Mouse (Mus musculus): ENCODE results near the gene Dph1. TPM values are rescaled to one million over a fixed set of nuclear protein-coding genes. Genes with fewer than 3 reads are reported as not detected.

Dph1 gene
- polyA plus RNA-seq, 1 experiment from 2014 or later: 12.3 TPM

DNA sequence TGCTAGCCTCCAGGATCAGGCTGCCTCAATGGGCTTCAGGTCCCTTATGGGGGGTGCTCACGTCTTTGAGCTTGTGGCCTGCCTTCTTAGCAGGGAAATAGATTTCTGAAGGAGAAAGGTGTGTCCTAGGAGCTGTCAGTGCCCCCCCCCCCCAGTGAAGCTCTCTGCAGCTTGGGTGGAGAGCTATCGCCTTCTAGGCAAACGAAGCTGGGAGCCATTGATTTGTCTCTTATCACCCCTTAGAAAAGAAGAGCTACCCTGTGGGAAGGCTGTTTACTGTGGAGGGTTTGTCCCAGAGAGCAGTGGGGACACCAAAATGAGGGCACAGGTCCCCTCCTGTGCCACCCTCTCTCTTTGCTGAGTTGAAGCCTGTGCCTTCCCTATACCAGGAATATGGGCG is 19.1 kb upstream of the Dph1 start:
- H3K27me3 ChIP-seq (replicated peaks; ENCODE audit: control insufficient read depth, insufficient read depth, low read length): no peaks in the 10 kb centered on the region
- H3K9me3 ChIP-seq (ENCODE audit: control insufficient read depth): no peaks in the 10 kb centered on the region
- peaks cover 2% of the 10 kb centered on the region; the same call in 1 of the 2 replicates for H3K4me1 ChIP-seq (replicated peaks; ENCODE audit: control insufficient read depth, insufficient read depth, low read length)
- H3K4me3 ChIP-seq (ENCODE audit: low read depth, low read length): no peak overlapping the region
- H3K27ac ChIP-seq (ENCODE audit: low read depth, low read length): no peak overlapping the region
- no peak overlapping the region for H3K9ac ChIP-seq (ENCODE audit: low read depth, low read length)
- no peaks in the 10 kb centered on the region; the same call in 1 of the 2 replicates for H3K36me3 ChIP-seq (ENCODE audit: control insufficient read depth, insufficient read depth)
- WGBS: 73% methylated on average over 4 of the region's 4 CpGs
- H3K4me2 ChIP-seq (replicated peaks; ENCODE audit: low read depth): no peak overlapping the region
- TF ChIP-seq CTCF (IDR thresholded peaks at IDR 0.05; ENCODE audit: low read depth): no peak
- no peak for ATAC-seq

DNA sequence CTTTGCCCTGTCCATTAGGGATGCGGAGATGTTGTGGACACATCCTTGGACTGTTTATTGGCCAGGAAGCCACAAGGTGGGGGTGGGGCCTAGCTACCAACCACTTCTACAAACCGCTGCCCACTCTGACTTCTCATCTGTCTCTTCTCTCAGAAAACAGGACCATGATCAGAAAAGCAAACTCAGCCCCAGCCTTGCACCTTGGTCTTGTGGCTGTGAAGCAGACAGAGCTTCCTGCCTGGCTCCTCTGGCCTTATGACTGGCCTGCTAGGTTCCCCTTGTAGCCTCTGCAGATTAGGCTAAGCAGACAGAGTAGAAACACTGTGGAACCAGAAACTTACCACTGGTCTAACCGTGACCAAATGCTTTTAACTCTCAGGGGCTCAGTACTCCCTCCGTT is 18.3 kb upstream of the Dph1 start:
- Histone ChIP-seq H3K4me1 (replicated peaks; ENCODE audit: control insufficient read depth, insufficient read depth, low read length) (peaks cover 2% of the 10 kb centered on the region; the same call in 1 of the 2 replicates), H3K36me3 (ENCODE audit: control insufficient read depth, insufficient read depth) (no peaks in the 10 kb centered on the region; the same call in 1 of the 2 replicates), H3K4me2 (replicated peaks; ENCODE audit: low read depth) (no peak overlapping the region), H3K27ac (ENCODE audit: low read depth, low read length) (no peak overlapping the region), H3K4me3 (ENCODE audit: low read depth, low read length) (no peak overlapping the region), H3K9me3 (ENCODE audit: control insufficient read depth) (no peaks in the 10 kb centered on the region), H3K27me3 (replicated peaks; ENCODE audit: control insufficient read depth, insufficient read depth, low read length) (no peaks in the 10 kb centered on the region), H3K9ac (ENCODE audit: low read depth, low read length) (no peak overlapping the region)
- 80% methylated on average over 4 of the region's 4 CpGs for WGBS
- TF ChIP-seq CTCF (IDR thresholded peaks at IDR 0.05; ENCODE audit: low read depth): no peak
- ATAC-seq: no peak

- no peaks in the 10 kb centered on the region for H3K36me3 ChIP-seq (ENCODE audit: control insufficient read depth, insufficient read depth)
- H3K27me3 ChIP-seq (replicated peaks; ENCODE audit: control insufficient read depth, insufficient read depth, low read length): no peaks in the 10 kb centered on the region
- H3K9me3 ChIP-seq (ENCODE audit: control insufficient read depth): no peaks in the 10 kb centered on the region
- peak; percentile 79 for ATAC-seq
- WGBS: 42% methylated on average over 4 of the region's 4 CpGs
- no peak overlapping the region for H3K27ac ChIP-seq (ENCODE audit: low read depth, low read length)
- H3K4me1 ChIP-seq (replicated peaks; ENCODE audit: control insufficient read depth, insufficient read depth, low read length): no peaks in the 10 kb centered on the region; the same call in 1 of the 2 replicates
- no peak overlapping the region for H3K9ac ChIP-seq (ENCODE audit: low read depth, low read length)
- H3K4me3 ChIP-seq (ENCODE audit: low read depth, low read length): no peak overlapping the region
- H3K4me2 ChIP-seq (replicated peaks; ENCODE audit: low read depth): peak overlapping the region; percentile 17; the same call in 1 of the 2 replicates
- no peak for TF ChIP-seq CTCF (IDR thresholded peaks at IDR 0.05; ENCODE audit: low read depth)
Observed at GRCm38 (mm10) chr11:75206347-75206746, 15.3 kb upstream of the Dph1 start.

GRCm38 (mm10) chr11:75204472-75204871 is 13.4 kb upstream of the Dph1 start:
- Histone ChIP-seq H3K4me2 (replicated peaks; ENCODE audit: low read depth) (no peak overlapping the region), H3K9me3 (ENCODE audit: control insufficient read depth) (no peaks in the 10 kb centered on the region), H3K27ac (ENCODE audit: low read depth, low read length) (no peak overlapping the region), H3K4me3 (ENCODE audit: low read depth, low read length) (no peak overlapping the region), H3K27me3 (replicated peaks; ENCODE audit: control insufficient read depth, insufficient read depth, low read length) (no peaks in the 10 kb centered on the region), H3K4me1 (replicated peaks; ENCODE audit: control insufficient read depth, insufficient read depth, low read length) (no peaks in the 10 kb centered on the region; the same call in 1 of the 2 replicates), H3K9ac (ENCODE audit: low read depth, low read length) (no peak overlapping the region), H3K36me3 (ENCODE audit: control insufficient read depth, insufficient read depth) (no peaks in the 10 kb centered on the region)
- 64% methylated on average over 9 of the region's 9 CpGs for WGBS
- ATAC-seq: no peak
- no peak for TF ChIP-seq CTCF (IDR thresholded peaks at IDR 0.05; ENCODE audit: low read depth)

DNA sequence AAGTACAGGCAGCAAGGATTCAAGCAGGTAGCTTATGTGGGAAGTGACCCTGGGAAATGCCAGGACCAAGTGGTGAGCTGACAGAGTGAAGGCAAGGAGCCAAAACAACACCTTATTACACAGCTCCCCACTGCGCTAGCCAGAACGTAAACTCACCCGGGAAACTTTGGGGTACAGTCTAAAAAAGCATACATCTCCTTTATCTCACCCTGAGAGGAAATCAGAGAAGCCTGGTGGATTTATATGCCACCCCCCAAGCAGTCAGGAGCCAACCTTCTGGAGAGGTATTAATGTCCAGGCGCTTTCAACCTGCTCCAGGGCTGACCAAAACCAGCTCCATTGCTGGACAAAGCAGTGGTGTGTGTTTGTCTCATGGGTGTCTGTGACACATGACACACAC is 12.9 kb upstream of the Dph1 start:
- Histone ChIP-seq H3K27ac (ENCODE audit: low read depth, low read length) (no peak overlapping the region), H3K4me1 (replicated peaks; ENCODE audit: control insufficient read depth, insufficient read depth, low read length) (no peaks in the 10 kb centered on the region; the same call in 1 of the 2 replicates), H3K9me3 (ENCODE audit: control insufficient read depth) (no peaks in the 10 kb centered on the region), H3K4me3 (ENCODE audit: low read depth, low read length) (no peak overlapping the region), H3K36me3 (ENCODE audit: control insufficient read depth, insufficient read depth) (no peaks in the 10 kb centered on the region), H3K4me2 (replicated peaks; ENCODE audit: low read depth) (no peak overlapping the region), H3K9ac (ENCODE audit: low read depth, low read length) (no peak overlapping the region), H3K27me3 (replicated peaks; ENCODE audit: control insufficient read depth, insufficient read depth, low read length) (no peaks in the 10 kb centered on the region)
- no peak for TF ChIP-seq CTCF (IDR thresholded peaks at IDR 0.05; ENCODE audit: low read depth)
- 91% methylated on average over 4 of the region's 4 CpGs for WGBS
- ATAC-seq: no peak

- Histone ChIP-seq H3K4me2 (replicated peaks; ENCODE audit: low read depth) (no peak overlapping the region), H3K4me1 (replicated peaks; ENCODE audit: control insufficient read depth, insufficient read depth, low read length) (no peaks in the 10 kb centered on the region; the same call in 1 of the 2 replicates), H3K36me3 (ENCODE audit: control insufficient read depth, insufficient read depth) (no peaks in the 10 kb centered on the region), H3K9ac (ENCODE audit: low read depth, low read length) (no peak overlapping the region), H3K27me3 (replicated peaks; ENCODE audit: control insufficient read depth, insufficient read depth, low read length) (0 out of 2 replicates have a peak, but pooled peaks cover 3% of the 10 kb centered on the region), H3K27ac (ENCODE audit: low read depth, low read length) (no peak overlapping the region), H3K4me3 (ENCODE audit: low read depth, low read length) (no peak overlapping the region), H3K9me3 (ENCODE audit: control insufficient read depth) (no peaks in the 10 kb centered on the region)
- ATAC-seq: no peak
- WGBS: 61% methylated on average over 8 of the region's 8 CpGs
- no peak for TF ChIP-seq CTCF (IDR thresholded peaks at IDR 0.05; ENCODE audit: low read depth)
Observed at GRCm38 (mm10) chr11:75201721-75202120, 10.7 kb upstream of the Dph1 start.

DNA sequence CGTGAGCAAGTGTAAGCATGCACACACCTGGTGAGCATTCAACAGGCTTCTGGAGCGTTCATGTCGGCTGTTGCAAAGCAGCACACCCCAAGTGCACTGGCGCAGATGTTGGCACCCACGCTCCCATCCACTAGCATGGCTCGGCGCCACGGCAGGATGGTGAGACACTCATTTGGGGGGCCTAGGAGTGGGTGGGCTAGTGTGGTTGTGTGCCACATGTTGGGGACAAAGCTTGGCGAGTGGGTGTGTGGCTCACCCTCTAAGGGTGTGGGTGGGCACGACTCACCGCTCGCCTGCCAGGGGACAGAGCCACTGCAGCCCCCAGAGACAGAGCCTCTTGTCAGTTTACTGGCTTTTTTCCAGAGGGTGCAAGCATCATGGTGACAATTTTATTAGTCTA is 9.9 kb upstream of the Dph1 start:
- Histone ChIP-seq H3K27me3 (replicated peaks; ENCODE audit: control insufficient read depth, insufficient read depth, low read length) (peaks cover 6% of the 10 kb centered on the region), H3K9ac (ENCODE audit: low read depth, low read length) (no peak overlapping the region), H3K4me2 (replicated peaks; ENCODE audit: low read depth) (no peak overlapping the region), H3K4me3 (ENCODE audit: low read depth, low read length) (no peak overlapping the region), H3K36me3 (ENCODE audit: control insufficient read depth, insufficient read depth) (no peaks in the 10 kb centered on the region), H3K27ac (ENCODE audit: low read depth, low read length) (no peak overlapping the region), H3K9me3 (ENCODE audit: control insufficient read depth) (no peaks in the 10 kb centered on the region), H3K4me1 (replicated peaks; ENCODE audit: control insufficient read depth, insufficient read depth, low read length) (no peaks in the 10 kb centered on the region; the same call in 1 of the 2 replicates)
- no peak for TF ChIP-seq CTCF (IDR thresholded peaks at IDR 0.05; ENCODE audit: low read depth)
- ATAC-seq: no peak
- WGBS: 97% methylated on average over 12 of the region's 12 CpGs
